In genomic region chr5:33351556-33352272, GRCm38 (mm10) we compare ENCODE assay signal across 14 mouse cellular contexts. TPM values are rescaled to one million over a fixed set of nuclear protein-coding genes. Genes with fewer than 3 reads are reported as not detected.
A peak's percentile ranks its signal among the peaks of the same experiment; 100 is the strongest.
DNase-seq lines count a peak whose midpoint lies in the region; ATAC-seq and TF ChIP-seq lines count a peak whose summit lies in the region.
"Had no signal": no experiment of that assay in that cellular context is flagged by ENCODE, and none has a peak within 500 bp of the region (broad histone marks: within the 10 kb centered on the region; RNA-seq: fewer than 3 reads in every experiment).

No protein-coding gene starts in this region.

- no peaks in the 10 kb centered on the region for H3K27me3 ChIP-seq in liver, embryonic 12.5 days (replicated peaks)
- no peaks in the 10 kb centered on the region for H3K27me3 ChIP-seq in liver, embryonic 11.5 days (replicated peaks; ENCODE audit: control insufficient read depth, insufficient read depth, low read length)
- H3K27me3 ChIP-seq in liver, embryonic 16.5 days (ENCODE audit: control insufficient read depth, insufficient read depth, low read depth, low read length): no peaks in the 10 kb centered on the region
- no peaks in the 10 kb centered on the region for H3K27me3 ChIP-seq in stomach, embryonic 16.5 days (ENCODE audit: control insufficient read depth, insufficient read depth, low read length)
- no peaks in the 10 kb centered on the region for H3K27me3 ChIP-seq in midbrain, embryonic 10.5 days (ENCODE audit: low read depth, poor library complexity, severe bottlenecking)
- H3K27me3 ChIP-seq: heart, embryonic 15.5 days; midbrain, embryonic 13.5 days; neural tube, embryonic 13.5 days had no signal

- no peak for TF ChIP-seq POLR2A in bone marrow macrophage, adult 2 months (IDR thresholded peaks at IDR 0.05; ENCODE audit: borderline replicate concordance, low read depth, low read length)

- DNase-seq in liver, embryonic 11.5 days (ENCODE audit: low spot score): no peak
- DNase-seq in midbrain, embryonic 10.5 days (ENCODE audit: low spot score): no peak
- DNase-seq in kidney, adult 18-20 months: no peak
- DNase-seq: layer of hippocampus, postnatal 36 days; lung, adult 18-20 months; right cerebral cortex, postnatal 25 days; thymus, adult 18-20 months had no signal

- H3K4me2 ChIP-seq in liver, embryonic 12.5 days: 0 out of 2 replicates have a peak overlapping the region, but pooled peaks have one; percentile 4
- H3K4me2 ChIP-seq in liver, embryonic 11.5 days: no peak overlapping the region
- H3K4me2 ChIP-seq in liver, embryonic 16.5 days (ENCODE audit: low read depth, low read length): peak overlapping the region; percentile 28
- no peak overlapping the region for H3K4me2 ChIP-seq in stomach, embryonic 16.5 days (ENCODE audit: low read depth, low read length)
- H3K4me2 ChIP-seq: heart, embryonic 15.5 days; midbrain, embryonic 13.5 days; neural tube, embryonic 13.5 days had no signal

- H3K4me1 ChIP-seq in liver, embryonic 12.5 days: peaks cover 43% of the 10 kb centered on the region
- H3K4me1 ChIP-seq in liver, embryonic 11.5 days (replicated peaks; ENCODE audit: control insufficient read depth, insufficient read depth, low read length): peaks cover 4% of the 10 kb centered on the region; the same call in 1 of the 2 replicates
- peaks cover 51% of the 10 kb centered on the region for H3K4me1 ChIP-seq in bone marrow macrophage, adult 2 months (ENCODE audit: control insufficient read depth, insufficient read depth, low read length)
- peaks cover 5% of the 10 kb centered on the region; the same call in 1 of the 2 replicates for H3K4me1 ChIP-seq in liver, embryonic 16.5 days (ENCODE audit: control insufficient read depth, low read depth, low read length)
- peaks cover 12% of the 10 kb centered on the region for H3K4me1 ChIP-seq in stomach, embryonic 16.5 days (ENCODE audit: control insufficient read depth, insufficient read depth, low read length)
- H3K4me1 ChIP-seq in midbrain, embryonic 10.5 days: peaks cover 8% of the 10 kb centered on the region; the same call in 1 of the 2 replicates

- H3K9ac ChIP-seq in liver, embryonic 12.5 days: no peak overlapping the region
- H3K9ac ChIP-seq in liver, embryonic 11.5 days (ENCODE audit: low read depth, low read length): no peak overlapping the region
- no peak overlapping the region for H3K9ac ChIP-seq in liver, embryonic 16.5 days (ENCODE audit: low read depth, low read length)
- H3K9ac ChIP-seq in stomach, embryonic 16.5 days (ENCODE audit: low read length): no peak overlapping the region; the same call in 1 of the 2 replicates
- H3K9ac ChIP-seq: heart, embryonic 15.5 days; midbrain, embryonic 13.5 days; neural tube, embryonic 13.5 days had no signal

- no peaks in the 10 kb centered on the region for H3K9me3 ChIP-seq in liver, embryonic 12.5 days (replicated peaks)
- no peaks in the 10 kb centered on the region for H3K9me3 ChIP-seq in liver, embryonic 11.5 days (ENCODE audit: control insufficient read depth, low read length)
- no peaks in the 10 kb centered on the region for H3K9me3 ChIP-seq in liver, embryonic 16.5 days (replicated peaks; ENCODE audit: control insufficient read depth, low read length)
- H3K9me3 ChIP-seq in stomach, embryonic 16.5 days (replicated peaks; ENCODE audit: control insufficient read depth, low read length): no peaks in the 10 kb centered on the region
- H3K9me3 ChIP-seq in midbrain, embryonic 10.5 days (replicated peaks): no peaks in the 10 kb centered on the region
- H3K9me3 ChIP-seq: heart, embryonic 15.5 days; midbrain, embryonic 13.5 days; neural tube, embryonic 13.5 days had no signal

- H3K36me3 ChIP-seq in liver, embryonic 12.5 days: no peaks in the 10 kb centered on the region
- H3K36me3 ChIP-seq in liver, embryonic 11.5 days (ENCODE audit: control insufficient read depth, insufficient read depth, low read length): no peaks in the 10 kb centered on the region
- H3K36me3 ChIP-seq in liver, embryonic 16.5 days (ENCODE audit: control insufficient read depth, insufficient read depth): no peaks in the 10 kb centered on the region
- H3K36me3 ChIP-seq in stomach, embryonic 16.5 days (ENCODE audit: control insufficient read depth, insufficient read depth, low read length): no peaks in the 10 kb centered on the region
- H3K36me3 ChIP-seq in midbrain, embryonic 10.5 days: no peaks in the 10 kb centered on the region
- H3K36me3 ChIP-seq: heart, embryonic 15.5 days; midbrain, embryonic 13.5 days; neural tube, embryonic 13.5 days had no signal

- 47% methylated on average over 3 of the region's 3 CpGs for WGBS in liver, embryonic 12.5 days (ENCODE audit: insufficient replicate concordance)
- 56% methylated on average over 3 of the region's 3 CpGs for WGBS in liver, embryonic 11.5 days
- WGBS in liver, embryonic 16.5 days (ENCODE audit: insufficient replicate concordance): 36% methylated on average over 3 of the region's 3 CpGs
- WGBS in stomach, embryonic 16.5 days: 73% methylated on average over 3 of the region's 3 CpGs
- WGBS in midbrain, embryonic 10.5 days: 89% methylated on average over 3 of the region's 3 CpGs

- H3K4me3 ChIP-seq in liver, embryonic 12.5 days: no peak overlapping the region
- no peak overlapping the region for H3K4me3 ChIP-seq in liver, embryonic 11.5 days (ENCODE audit: low read depth, low read length)
- peak overlapping the region; percentile 71 for H3K4me3 ChIP-seq in bone marrow macrophage, adult 2 months (ENCODE audit: insufficient read depth, low read length)
- H3K4me3 ChIP-seq in liver, embryonic 16.5 days (ENCODE audit: low read depth, low read length): no peak overlapping the region
- H3K4me3 ChIP-seq in stomach, embryonic 16.5 days (replicated peaks; ENCODE audit: low read length): no peak overlapping the region
- H3K4me3 ChIP-seq in midbrain, embryonic 10.5 days: no peak overlapping the region
- H3K4me3 ChIP-seq: heart, embryonic 15.5 days; midbrain, embryonic 13.5 days; neural tube, embryonic 13.5 days had no signal

- no peak for ATAC-seq in liver, embryonic 12.5 days
- no peak for ATAC-seq in liver, embryonic 11.5 days (replicated peaks; ENCODE audit: low FRiP score)
- ATAC-seq in liver, embryonic 16.5 days (ENCODE audit: low read depth): peak; percentile 35; the same call in 1 of the 2 replicates
- ATAC-seq in stomach, embryonic 16.5 days (ENCODE audit: insufficient read depth, low FRiP score): no peak
- ATAC-seq: midbrain, embryonic 13.5 days had no signal

- H3K27ac ChIP-seq in liver, embryonic 12.5 days: no peak overlapping the region
- no peak overlapping the region for H3K27ac ChIP-seq in liver, embryonic 11.5 days (ENCODE audit: low read depth, low read length)
- H3K27ac ChIP-seq in bone marrow macrophage, adult 2 months (ENCODE audit: insufficient read depth, low read depth, low read length): peak overlapping the region; percentile 95
- peak overlapping the region; percentile 54 for H3K27ac ChIP-seq in liver, embryonic 16.5 days (ENCODE audit: low read length)
- peak overlapping the region; percentile 33; the same call in 1 of the 2 replicates for H3K27ac ChIP-seq in stomach, embryonic 16.5 days (ENCODE audit: low read length)
- no peak overlapping the region for H3K27ac ChIP-seq in midbrain, embryonic 10.5 days (replicated peaks)
- H3K27ac ChIP-seq: heart, embryonic 15.5 days; midbrain, embryonic 13.5 days; neural tube, embryonic 13.5 days had no signal

- TF ChIP-seq CTCF in bone marrow macrophage, adult 2 months (IDR thresholded peaks at IDR 0.05; ENCODE audit: low read depth, low read length): no peak

RNA-seq across cellular contexts. Expression of gene Maea, which starts 16.4 kb away (rescaled TPM):
- 64.2 and 67.7 TPM in 2 replicates for polyA plus RNA-seq in liver, embryonic 12.5 days (2016; fragmentation: Nextera tagmentation; extraction: Ambion mirVana)
- 103 and 106 TPM in 2 replicates for polyA plus RNA-seq in liver, embryonic 11.5 days (2014; fragmentation: Nextera tagmentation; extraction: Ambion mirVana)
- 65.9 and 72.7 TPM in 2 replicates for polyA plus RNA-seq in bone marrow macrophage, adult 2 months (2012; ENCODE audit: insufficient read depth, insufficient read length, missing spikeins)
- polyA plus RNA-seq in liver, embryonic 16.5 days (2015; fragmentation: Nextera tagmentation; extraction: Ambion mirVana): 46.2 and 49.6 TPM in 2 replicates
- polyA plus RNA-seq in stomach, embryonic 16.5 days (2015; fragmentation: Nextera tagmentation; extraction: Ambion mirVana): 111 and 121 TPM in 2 replicates
- 177 and 182 TPM in 2 replicates for polyA plus RNA-seq in midbrain, embryonic 10.5 days (2016; fragmentation: Nextera tagmentation; extraction: Ambion mirVana)

RNA-seq across cellular contexts. Expression of gene Uvssa, which starts 26.6 kb away (rescaled TPM):
- 3.5 and 3.6 TPM in 2 replicates for polyA plus RNA-seq in liver, embryonic 12.5 days (2016; fragmentation: Nextera tagmentation; extraction: Ambion mirVana)
- 4.9 and 5.6 TPM in 2 replicates for polyA plus RNA-seq in liver, embryonic 11.5 days (2014; fragmentation: Nextera tagmentation; extraction: Ambion mirVana)
- polyA plus RNA-seq in bone marrow macrophage, adult 2 months (2012; ENCODE audit: insufficient read depth, insufficient read length, missing spikeins): 13.0 and 15.9 TPM in 2 replicates
- 3.0 and 3.1 TPM in 2 replicates for polyA plus RNA-seq in liver, embryonic 16.5 days (2015; fragmentation: Nextera tagmentation; extraction: Ambion mirVana)
- 9.5 and 9.8 TPM in 2 replicates for polyA plus RNA-seq in stomach, embryonic 16.5 days (2015; fragmentation: Nextera tagmentation; extraction: Ambion mirVana)
- 6.1 and 8.1 TPM in 2 replicates for polyA plus RNA-seq in midbrain, embryonic 10.5 days (2016; fragmentation: Nextera tagmentation; extraction: Ambion mirVana)

Comparison
In these comparisons a context has a peak if more than half of its experiments do, and no peak if none do; other contexts are left out.
1. H3K27ac ChIP-seq: peak in bone marrow macrophage, adult 2 months (single experiment), liver, embryonic 16.5 days (single experiment) and stomach, embryonic 16.5 days (single experiment); none in liver, embryonic 12.5 days (single experiment), liver, embryonic 11.5 days (single experiment) and midbrain, embryonic 10.5 days (single experiment).
2. H3K4me2 ChIP-seq: peak in liver, embryonic 12.5 days (single experiment) and liver, embryonic 16.5 days (single experiment); none in liver, embryonic 11.5 days (single experiment) and stomach, embryonic 16.5 days (single experiment).